Mouse (Mus musculus) cerebellum, adult 2 months (tissue): ENCODE results near the gene Ppme1.

Experiments
- CTCF ChIP-seq: fragments of 200-500 bp; IDR thresholded peaks from 2 replicates; pipeline ENCODE4 v1.5.1; 2011; ENCODE audit warnings: low read depth, mild to moderate bottlenecking, control low read depth, low read length, moderate library complexity, borderline replicate concordance; ENCODE audit not compliant: insufficient read depth
- POLR2A ChIP-seq: fragments of 200-500 bp; IDR thresholded peaks from 2 replicates; pipeline ENCODE4 v1.6.1; 2011; ENCODE audit warnings: low read length, control low read depth, borderline replicate concordance; ENCODE audit not compliant: insufficient read depth

GRCm38 (mm10) chr7:100309216-100309615 lies 62.9 kb downstream of the Ppme1 start:
- TF ChIP-seq CTCF (no peak), POLR2A (no peak)
